Mouse (Mus musculus) C2C12 (cell line): ENCODE results near the gene Bend3.

Experiments used
- CTCF ChIP-seq: IDR thresholded peaks from one replicate; pipeline ENCODE4 v1.5.1; 2011; ENCODE audit not compliant: control insufficient read depth, insufficient read depth, insufficient read length
- MYOD1 ChIP-seq: IDR thresholded peaks from one replicate; pipeline ENCODE4 v1.6.1; 2011; ENCODE audit warnings: low read depth; ENCODE audit not compliant: control insufficient read depth, insufficient read length
- MYOG ChIP-seq: IDR thresholded peaks from one replicate; pipeline ENCODE4 v1.6.1; 2011; ENCODE audit not compliant: control insufficient read depth, insufficient read length; ENCODE audit errors: extremely low read depth

- TF ChIP-seq CTCF (no peak), MYOD1 (no peak), MYOG (no peak)
Observed at GRCm38 (mm10) chr10:43448656-43449055, 30.0 kb upstream of the Bend3 start.
